Mouse (Mus musculus) MEL (cell line): Measurements from ENCODE around the gene Yeats4. TPM values are rescaled to one million over a fixed set of nuclear protein-coding genes. Genes with fewer than 3 reads are reported as not detected.

Source experiments
- DNase-seq: peaks from one replicate; pipeline ENCODE4 v3.0.0; 2011; ENCODE audit warnings: low read depth, low spot score
- H3K27ac ChIP-seq: 2 replicates; pipeline ENCODE4 v1.5.1; 2012; ENCODE audit warnings: low read depth, mild to moderate bottlenecking, control low read depth, low read length, moderate library complexity; ENCODE audit not compliant: control insufficient read depth
- H3K27me3 ChIP-seq, 2 experiments: fragments of 150-350 bp in 1 of 2; sonication (generic) in 1 of 2; 2 replicates each; pipeline ENCODE4 v1.6.1; 2012; ENCODE audit warnings: low read length in 2 of 2, mild to moderate bottlenecking in 2 of 2, improper control_type of control experiment in 1 of 2, moderate library complexity in 1 of 2; ENCODE audit not compliant: insufficient read depth in 2 of 2, control insufficient read depth in 1 of 2
- H3K36me3 ChIP-seq, 2 experiments: 2 replicates each; pipeline ENCODE4 v1.6.1; 2012 to 2014; ENCODE audit warnings: low read length in 2 of 2, improper control_type of control experiment in 1 of 2, inconsistent platforms in 1 of 2, mild to moderate bottlenecking in 1 of 2; ENCODE audit not compliant: insufficient read depth in 2 of 2, control insufficient read depth in 1 of 2
- H3K4me1 ChIP-seq, 2 experiments: fragments of 150-350 bp in 1 of 2; sonication (generic) in 1 of 2; 2 replicates each; pipeline ENCODE4 v1.6.1; 2012; ENCODE audit warnings: low read length in 2 of 2, improper control_type of control experiment in 1 of 2, mild to moderate bottlenecking in 1 of 2; ENCODE audit not compliant: insufficient read depth in 2 of 2, control insufficient read depth in 1 of 2
- H3K4me3 ChIP-seq, 2 experiments: fragments of 150-350 bp in 1 of 2; sonication (generic) in 1 of 2; 2 replicates each; pipeline ENCODE4 v1.5.1; 2012; ENCODE audit warnings: low read depth in 2 of 2, low read length in 2 of 2, mild to moderate bottlenecking in 2 of 2, moderate library complexity in 2 of 2, control low read depth in 1 of 2, improper control_type of control experiment in 1 of 2; ENCODE audit not compliant: control insufficient read depth in 1 of 2, insufficient read depth in 1 of 2
- H3K79me2 ChIP-seq: 2 replicates; pipeline ENCODE4 v1.6.1; 2012; ENCODE audit warnings: mild to moderate bottlenecking, low read length, moderate library complexity; ENCODE audit not compliant: control insufficient read depth, poor library complexity, insufficient read depth
- H3K9ac ChIP-seq: 2 replicates; pipeline ENCODE4 v1.6.1; 2012; ENCODE audit warnings: low read depth, mild to moderate bottlenecking, control low read depth, low read length, moderate library complexity; ENCODE audit not compliant: control insufficient read depth, poor library complexity, severe bottlenecking
- H3K9me3 ChIP-seq: fragments of 150-350 bp; sonication (generic); replicated peaks from 2 replicates; pipeline ENCODE4 v1.6.1; 2012; ENCODE audit warnings: mild to moderate bottlenecking, low read length, improper control_type of control experiment, moderate library complexity; ENCODE audit not compliant: insufficient read depth
- BHLHE40 ChIP-seq: IDR thresholded peaks from 2 replicates; pipeline ENCODE4 v1.6.1; 2012; ENCODE audit warnings: low read depth, mild to moderate bottlenecking, inconsistent platforms, low read length, improper control_type of control experiment, borderline replicate concordance
- CHD1 ChIP-seq: IDR thresholded peaks from 2 replicates; pipeline ENCODE4 v1.6.1; 2012; ENCODE audit warnings: low read depth, mild to moderate bottlenecking, inconsistent platforms, low read length, improper control_type of control experiment
- ELF1 ChIP-seq: IDR thresholded peaks from 2 replicates; pipeline ENCODE4 v1.6.1; 2014; ENCODE audit warnings: low read depth, mild to moderate bottlenecking, inconsistent platforms, low read length, improper control_type of control experiment, moderate library complexity
- EP300 ChIP-seq, 2 experiments: IDR thresholded peaks; 2 replicates each; pipeline ENCODE4 v1.6.1; 2011; ENCODE audit warnings: improper control_type of control experiment in 2 of 2, low read length in 2 of 2, low read depth in 1 of 2, mild to moderate bottlenecking in 1 of 2
- HCFC1 ChIP-seq: IDR thresholded peaks from 2 replicates; pipeline ENCODE4 v1.6.1; 2012; ENCODE audit warnings: low read depth, mild to moderate bottlenecking, inconsistent platforms, low read length, improper control_type of control experiment, moderate library complexity
- JUND ChIP-seq: IDR thresholded peaks from 2 replicates; pipeline ENCODE4 v1.6.1; 2011; ENCODE audit warnings: low read depth, mild to moderate bottlenecking, improper control_type of control experiment, low read length
- MAZ ChIP-seq: IDR thresholded peaks from 2 replicates; pipeline ENCODE4 v1.6.1; 2012; ENCODE audit warnings: low read depth, mild to moderate bottlenecking, inconsistent platforms, low read length, improper control_type of control experiment
- MXI1 ChIP-seq: IDR thresholded peaks from 2 replicates; pipeline ENCODE4 v1.6.1; 2011; ENCODE audit warnings: mild to moderate bottlenecking, low read depth, low read length, improper control_type of control experiment
- MYB ChIP-seq: IDR thresholded peaks from 2 replicates; pipeline ENCODE4 v1.6.1; 2011; ENCODE audit warnings: mild to moderate bottlenecking, low read depth, low read length, improper control_type of control experiment
- NELFE ChIP-seq: IDR thresholded peaks from 2 replicates; pipeline ENCODE4 v1.6.1; 2011; ENCODE audit warnings: low read depth, low read length, improper control_type of control experiment
- POLR2AphosphoS5 ChIP-seq: IDR thresholded peaks from 2 replicates; pipeline ENCODE4 v1.6.1; 2012; ENCODE audit warnings: low read depth, borderline replicate concordance, mild to moderate bottlenecking, inconsistent platforms, low read length, moderate library complexity, mixed read lengths
- RAD21 ChIP-seq: IDR thresholded peaks from 2 replicates; pipeline ENCODE4 v1.6.1; 2011; ENCODE audit warnings: mild to moderate bottlenecking, low read depth, low read length, improper control_type of control experiment
- SIN3A ChIP-seq: IDR thresholded peaks from 2 replicates; pipeline ENCODE4 v1.6.1; 2012; ENCODE audit warnings: low read length, improper control_type of control experiment, inconsistent platforms
- SMC3 ChIP-seq: IDR thresholded peaks from 2 replicates; pipeline ENCODE4 v1.6.1; 2011; ENCODE audit warnings: low read depth, low read length, improper control_type of control experiment
- TCF12 ChIP-seq: IDR thresholded peaks from 2 replicates; pipeline ENCODE4 v1.6.1; 2014; ENCODE audit warnings: low read depth, mild to moderate bottlenecking, inconsistent platforms, low read length, improper control_type of control experiment, moderate library complexity
- UBTF ChIP-seq: IDR thresholded peaks from 2 replicates; pipeline ENCODE4 v1.6.1; 2012; ENCODE audit warnings: low read depth, mild to moderate bottlenecking, inconsistent platforms, low read length, improper control_type of control experiment, moderate library complexity, borderline replicate concordance; ENCODE audit not compliant: insufficient read depth
- USF1 ChIP-seq: IDR thresholded peaks from 2 replicates; pipeline ENCODE4 v1.6.1; 2014; ENCODE audit warnings: low read depth, mild to moderate bottlenecking, inconsistent platforms, low read length, improper control_type of control experiment, moderate library complexity
- USF2 ChIP-seq, 2 experiments: IDR thresholded peaks; 2 replicates each; pipeline ENCODE4 v1.6.1; 2011 to 2012; ENCODE audit warnings: improper control_type of control experiment in 2 of 2, low read length in 2 of 2, borderline replicate concordance in 1 of 2, inconsistent platforms in 1 of 2, low read depth in 1 of 2, mild to moderate bottlenecking in 1 of 2; ENCODE audit not compliant: insufficient read depth in 1 of 2
- ZNF384 ChIP-seq: IDR thresholded peaks from 2 replicates; pipeline ENCODE4 v1.6.1; 2012; ENCODE audit warnings: low read depth, mild to moderate bottlenecking, inconsistent platforms, low read length, improper control_type of control experiment
- polyA plus RNA-seq, 2 experiments: library from polyadenylated mRNA; stranded (reverse) in 1 of 2; unstranded in 1 of 2; fragments of >175 nt in 1 of 2; fragments of >200 nt in 1 of 2; gene quantifications; 2 replicates each; pipeline versions ENCODE4 v1.2.1 to v1.2.4; 2012; ENCODE audit warnings: low replicate concordance in 2 of 2, low read depth in 1 of 2; ENCODE audit not compliant: insufficient read length in 2 of 2, insufficient read depth in 1 of 2, missing spikeins in 1 of 2
- total RNA-seq: library from RNA; depleted of rRNA; stranded (reverse); fragments of 300-350 nt; gene quantifications from 2 replicates; pipeline ENCODE4 v1.2.3, GENCODE M21; 2012

Yeats4 gene
- total and polyA plus RNA-seq, 3 experiments, result 61.8 to 106 TPM; not detected in 1

DNA sequence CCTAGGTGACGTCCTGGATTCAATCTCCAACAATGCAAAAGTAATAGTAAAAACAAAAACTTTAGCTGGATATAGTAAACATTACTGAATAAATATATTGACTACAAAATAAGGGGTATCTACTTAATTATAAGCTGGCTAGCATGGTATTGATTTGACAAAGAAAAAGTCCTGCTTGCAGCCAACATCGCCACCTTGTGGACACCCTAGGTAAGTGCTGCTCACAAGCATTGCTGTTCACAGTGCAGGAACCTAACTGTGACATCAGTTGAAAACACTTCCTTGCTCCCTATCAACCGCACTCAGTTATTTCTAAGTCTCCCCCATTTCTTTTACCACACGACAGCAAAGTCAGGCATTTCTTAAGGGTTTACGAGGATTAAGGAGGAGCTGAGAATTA is 7.5 kb downstream of the Yeats4 start (continued):
- no peak for TF ChIP-seq UBTF

DNA sequence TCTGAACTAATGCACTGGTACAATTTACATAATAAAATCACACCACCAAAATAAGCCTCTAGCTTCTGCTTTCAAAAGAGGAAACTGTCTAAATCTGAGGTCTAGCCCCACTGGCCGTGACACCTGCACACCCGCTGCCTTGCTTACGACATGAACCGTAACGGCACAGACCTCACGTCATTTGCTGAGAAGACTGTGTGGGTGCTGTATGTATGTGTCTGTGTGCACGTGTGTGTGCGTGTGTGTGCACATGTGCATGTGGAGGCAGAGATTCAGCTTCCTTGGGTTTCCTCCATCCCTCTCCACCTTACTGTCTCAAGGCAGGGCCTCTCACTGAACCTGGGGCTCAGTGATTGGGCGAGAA is 8.2 kb downstream of the Yeats4 start:
- H3K79me2 ChIP-seq, result no peaks in the 10 kb centered on the region
- no peak for DNase-seq
- H3K27me3 ChIP-seq, result no peaks in the 10 kb centered on the region
- H3K4me1 ChIP-seq, result no peaks in the 10 kb centered on the region
- H3K27ac ChIP-seq, result no peak overlapping the region
- peaks cover 0 to 7% of the 10 kb centered on the region in 2 experiments; a peak in 3 of 4 replicates for H3K36me3 ChIP-seq
- H3K4me3 ChIP-seq, result no peak overlapping the region
- no peak for TF ChIP-seq JUND
- no peak for TF ChIP-seq MAZ
- no peak for TF ChIP-seq POLR2AphosphoS5
- no peak for TF ChIP-seq MYB
- no peak for TF ChIP-seq SIN3A
- no peak for TF ChIP-seq CHD1
- TF ChIP-seq RAD21, result no peak
- no peak for TF ChIP-seq HCFC1
- TF ChIP-seq UBTF, result no peak
- no peak for TF ChIP-seq EP300 (IDR thresholded peaks at IDR 0.05; ENCODE audit: low read depth in 1 of 2, low read length in 2 of 2)
- no peak for TF ChIP-seq MXI1
- no peaks in the 10 kb centered on the region for H3K9me3 ChIP-seq
- no peak overlapping the region for H3K9ac ChIP-seq

DNA sequence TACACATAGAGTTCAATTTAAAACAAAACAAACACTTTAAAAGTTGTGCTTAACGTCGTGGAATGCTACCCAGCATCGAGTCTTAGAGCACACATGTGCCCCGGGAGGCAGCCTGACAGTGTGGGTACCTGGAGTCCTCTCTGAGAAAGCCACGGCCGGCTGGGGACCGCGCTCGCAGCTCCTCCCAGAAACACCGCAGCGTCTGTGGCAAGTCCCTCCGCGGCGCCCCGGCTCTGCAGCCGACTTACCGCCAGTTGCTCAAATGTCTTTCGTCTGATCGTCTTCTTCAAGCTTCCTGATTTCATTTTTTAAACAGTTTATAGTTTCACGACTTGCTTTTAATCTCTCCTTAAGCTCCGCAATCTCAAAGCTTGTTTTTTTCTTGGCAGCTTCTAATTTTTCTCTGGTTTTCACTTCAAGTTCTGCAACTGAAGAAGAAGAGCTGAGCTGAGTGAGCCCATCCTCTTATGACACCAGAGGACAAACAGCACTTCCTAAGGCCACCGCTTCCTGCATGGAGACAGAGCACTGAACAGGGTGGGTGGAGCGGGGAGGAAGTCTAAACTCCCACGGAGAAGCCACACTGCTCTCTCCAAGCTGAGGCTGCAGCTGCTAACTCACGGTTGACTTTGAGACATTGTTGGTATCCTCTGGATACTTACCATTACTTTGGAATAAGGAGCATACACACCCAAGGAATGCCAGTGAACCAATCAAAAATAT is 8.7 kb downstream of the Yeats4 start:
- no peak overlapping the region for H3K4me3 ChIP-seq
- no peak overlapping the region for H3K9ac ChIP-seq
- H3K9me3 ChIP-seq, result no peaks in the 10 kb centered on the region
- TF ChIP-seq TCF12 (no peak), ZNF384 (no peak), ELF1 (no peak), USF2 (IDR thresholded peaks at IDR 0.05; ENCODE audit: borderline replicate concordance in 1 of 2, insufficient read depth in 1 of 2, low read depth in 1 of 2, low read length in 2 of 2) (no peak), BHLHE40 (no peak), USF1 (no peak), SMC3 (no peak), NELFE (no peak)
- no peaks in the 10 kb centered on the region for H3K79me2 ChIP-seq
- H3K4me1 ChIP-seq, result no peaks in the 10 kb centered on the region
- no peak for DNase-seq
- H3K36me3 ChIP-seq, result peaks cover 0 to 7% of the 10 kb centered on the region in 2 experiments; a peak in 3 of 4 replicates
- H3K27me3 ChIP-seq, result no peaks in the 10 kb centered on the region
- no peak overlapping the region for H3K27ac ChIP-seq
